Mouse (Mus musculus) intestine, embryonic 16.5 days (tissue): ENCODE data around the gene Klre1. TPM values are rescaled to one million over a fixed set of nuclear protein-coding genes. Genes with fewer than 3 reads are reported as not detected.

Source experiments
- polyA plus RNA-seq: library from polyadenylated mRNA; unstranded; fragments of >200 nt; fragmentation: Nextera tagmentation; extraction: Ambion mirVana; gene quantifications from 2 replicates; pipeline ENCODE4 v1.2.1, GENCODE M21; 2015

Gene Klre1
- polyA plus RNA-seq, 1 experiment from 2014 or later, result not detected

Other genes with a start within 250 kb of the Klre1 start
- not detected in 2 replicates for gene 4922502D21Rik, start 246.1 kb upstream of the Klre1 start, polyA plus RNA-seq
- gene Clec12a, start 235.2 kb upstream of the Klre1 start, polyA plus RNA-seq, result 0.77 and 0.88 TPM in 2 replicates
- gene Clec12b, start 192.0 kb upstream of the Klre1 start, polyA plus RNA-seq, result 0.10 and 0.23 TPM in 2 replicates
- 0.76 and 0.89 TPM in 2 replicates for gene Clec1b, start 180.6 kb upstream of the Klre1 start, polyA plus RNA-seq
- 0.09 and 0.15 TPM in 2 replicates for gene Clec9a, start 169.0 kb upstream of the Klre1 start, polyA plus RNA-seq
- 3.6 and 3.8 TPM in 2 replicates for gene Clec1a, start 125.9 kb upstream of the Klre1 start, polyA plus RNA-seq
- gene Olr1, start 70.7 kb upstream of the Klre1 start, polyA plus RNA-seq, result 0.06 TPM in 1 of 2 replicates, not detected in the other
- 0.11 TPM in 1 of 2 replicates, not detected in the other for gene Tmem52b, start 65.3 kb upstream of the Klre1 start, polyA plus RNA-seq
- gene Gabarapl1, start 44.7 kb upstream of the Klre1 start, polyA plus RNA-seq, result 37.9 and 38.7 TPM in 2 replicates
- 1.6 and 2.4 TPM in 2 replicates for gene Klrd1, start 13.9 kb downstream of the Klre1 start, polyA plus RNA-seq
- 0.59 and 0.79 TPM in 2 replicates for gene Klrk1, start 46.0 kb downstream of the Klre1 start, polyA plus RNA-seq
- not detected in 2 replicates for gene Klrc3, start 65.4 kb downstream of the Klre1 start, polyA plus RNA-seq
- 0.09 and 0.11 TPM in 2 replicates for gene Klrc2, start 82.8 kb downstream of the Klre1 start, polyA plus RNA-seq
- 0.27 and 0.49 TPM in 2 replicates for gene Klrc1, start 101.1 kb downstream of the Klre1 start, polyA plus RNA-seq
- gene Klri1, start 139.2 kb downstream of the Klre1 start, polyA plus RNA-seq, result not detected in 2 replicates
- 0.07 and 0.15 TPM in 2 replicates for gene Klri2, start 162.6 kb downstream of the Klre1 start, polyA plus RNA-seq
- not detected in 2 replicates for gene Gm156, start 206.4 kb downstream of the Klre1 start, polyA plus RNA-seq